Comparison of ENCODE assay signal across 8 mouse cellular contexts in genomic region chr6:47175356-47176156, GRCm38 (mm10).
DNase-seq lines count a peak whose midpoint lies in the region; ATAC-seq and TF ChIP-seq lines count a peak whose summit lies in the region.
"Not testable (repeated sequence)": the region's sequence is repeated elsewhere in the genome, so short reads cannot be mapped to it uniquely, and the experiment has no call there.

No protein-coding gene starts in this region.

- not testable (repeated sequence) for H3K4me3 ChIP-seq in cortical plate, adult 2 months (ENCODE audit: insufficient read depth, low read length); forebrain, postnatal 0 days (ENCODE audit: low read depth, low read length); hindbrain, embryonic 12.5 days; liver, postnatal 0 days (ENCODE audit: low read depth, low read length); stomach, postnatal 0 days (ENCODE audit: low read depth, low read length)
- peak overlapping the region; percentile 15; the same call in 1 of the 2 replicates for H3K4me3 ChIP-seq in midbrain, embryonic 15.5 days

- H3K27me3 ChIP-seq in forebrain, postnatal 0 days (ENCODE audit: insufficient read depth, low read length); hindbrain, embryonic 12.5 days; liver, postnatal 0 days (ENCODE audit: insufficient read depth, low read length); midbrain, embryonic 15.5 days (replicated peaks); stomach, postnatal 0 days (ENCODE audit: control insufficient read depth, insufficient read depth, low read length): not testable (repeated sequence)

- DNase-seq in adrenal gland, postnatal 10 days = peak; percentile 8
- peak; percentile 82 for DNase-seq in forebrain, postnatal 0 days
- DNase-seq in layer of hippocampus, adult 11-12 months (ENCODE audit: low spot score) = peak; percentile 22
- DNase-seq in liver, postnatal 0 days = not testable (repeated sequence)
- peak; percentile 15 for DNase-seq in stomach, postnatal 0 days (ENCODE audit: low spot score)

- H3K4me1 ChIP-seq in cortical plate, adult 2 months (ENCODE audit: control insufficient read depth, insufficient read depth, low read length); forebrain, postnatal 0 days (ENCODE audit: insufficient read depth); hindbrain, embryonic 12.5 days; liver, postnatal 0 days (ENCODE audit: insufficient read depth); midbrain, embryonic 15.5 days; stomach, postnatal 0 days (replicated peaks; ENCODE audit: control insufficient read depth, insufficient read depth): not testable (repeated sequence)

- H3K36me3 ChIP-seq in forebrain, postnatal 0 days (ENCODE audit: insufficient read depth); hindbrain, embryonic 12.5 days; liver, postnatal 0 days (replicated peaks; ENCODE audit: insufficient read depth, low read length); midbrain, embryonic 15.5 days (replicated peaks); stomach, postnatal 0 days (ENCODE audit: control insufficient read depth, insufficient read depth, low read length): not testable (repeated sequence)

- peak; percentile 50; the same call in 1 of the 2 replicates for TF ChIP-seq CTCF in cortical plate, adult 2 months (IDR thresholded peaks at IDR 0.05; ENCODE audit: extremely low read depth, insufficient read depth, low read length)
- peak; percentile 77 for TF ChIP-seq CTCF in forebrain, postnatal 0 days (IDR thresholded peaks at IDR 0.05; ENCODE audit: low read depth)
- TF ChIP-seq CTCF in liver, postnatal 0 days (IDR thresholded peaks at IDR 0.05; ENCODE audit: low read depth) = peak; percentile 66
- peak; percentile 75 for TF ChIP-seq CTCF in stomach, postnatal 0 days (IDR thresholded peaks at IDR 0.05; ENCODE audit: low read depth)

- TF ChIP-seq EP300 in liver, postnatal 0 days (IDR thresholded peaks at IDR 0.05; ENCODE audit: low read depth); stomach, postnatal 0 days (optimal IDR thresholded peaks at IDR 0.05): not testable (repeated sequence)

- ATAC-seq in forebrain, postnatal 0 days = peak; percentile 89
- ATAC-seq in hindbrain, embryonic 12.5 days (ENCODE audit: low FRiP score) = peak; percentile 85
- not testable (repeated sequence) for ATAC-seq in liver, postnatal 0 days; stomach, postnatal 0 days (ENCODE audit: low FRiP score, low TSS enrichment)
- peak; percentile 89 for ATAC-seq in midbrain, embryonic 15.5 days (replicated peaks)

- H3K9me3 ChIP-seq in forebrain, postnatal 0 days (ENCODE audit: low read length); hindbrain, embryonic 12.5 days (replicated peaks); liver, postnatal 0 days (ENCODE audit: low read length); midbrain, embryonic 15.5 days; stomach, postnatal 0 days (ENCODE audit: control insufficient read depth, low read length): not testable (repeated sequence)

- WGBS in forebrain, postnatal 0 days = 16% methylated on average over 10 of the region's 10 CpGs
- 21% methylated on average over 10 of the region's 10 CpGs for WGBS in hindbrain, embryonic 12.5 days
- 19% methylated on average over 10 of the region's 10 CpGs for WGBS in liver, postnatal 0 days (ENCODE audit: insufficient replicate concordance)
- 17% methylated on average over 10 of the region's 10 CpGs for WGBS in midbrain, embryonic 15.5 days
- 18% methylated on average over 10 of the region's 10 CpGs for WGBS in stomach, postnatal 0 days

- TF ChIP-seq POLR2A in cortical plate, adult 2 months (IDR thresholded peaks at IDR 0.05; ENCODE audit: extremely low read depth, insufficient read depth, low read length) = not testable (repeated sequence)

- H3K9ac ChIP-seq in forebrain, postnatal 0 days; hindbrain, embryonic 12.5 days; liver, postnatal 0 days (replicated peaks); midbrain, embryonic 15.5 days; stomach, postnatal 0 days (ENCODE audit: low read length): not testable (repeated sequence)

- peak overlapping the region; percentile 16 for H3K4me2 ChIP-seq in forebrain, postnatal 0 days (ENCODE audit: low read depth)
- H3K4me2 ChIP-seq in hindbrain, embryonic 12.5 days (replicated peaks) = peak overlapping the region; percentile 37
- peak overlapping the region; percentile 36; the same call in 1 of the 2 replicates for H3K4me2 ChIP-seq in liver, postnatal 0 days (ENCODE audit: low read depth, low read length)
- peak overlapping the region; percentile 36 for H3K4me2 ChIP-seq in midbrain, embryonic 15.5 days
- not testable (repeated sequence) for H3K4me2 ChIP-seq in stomach, postnatal 0 days (replicated peaks; ENCODE audit: low read depth)

- H3K27ac ChIP-seq in cortical plate, adult 2 months (ENCODE audit: insufficient read depth, low read length); forebrain, postnatal 0 days (ENCODE audit: low read depth, low read length); hindbrain, embryonic 12.5 days; liver, postnatal 0 days (ENCODE audit: low read depth); stomach, postnatal 0 days (replicated peaks): not testable (repeated sequence)
- H3K27ac ChIP-seq in midbrain, embryonic 15.5 days = peak overlapping the region; percentile 68; the same call in 1 of the 2 replicates
